Mouse (Mus musculus) brain, embryonic 14.5 days (tissue): ENCODE results near the gene Ctnnbip1. TPM values are rescaled to one million over a fixed set of nuclear protein-coding genes. Genes with fewer than 3 reads are reported as not detected.
A peak's percentile ranks its signal among the peaks of the same experiment; 100 is the strongest.

Source experiments
- DNase-seq: peaks from one replicate; pipeline ENCODE4 v3.0.0-alpha.2; 2011; ENCODE audit warnings: low read depth
- CTCF ChIP-seq: fragments of 200-500 bp; IDR thresholded peaks from 2 replicates; pipeline ENCODE4 v1.5.1; 2012; ENCODE audit warnings: inconsistent platforms, mild to moderate bottlenecking, moderate library complexity, borderline replicate concordance; ENCODE audit not compliant: insufficient read depth, insufficient read length; ENCODE audit errors: extremely low read depth
- POLR2A ChIP-seq: fragments of 200-500 bp; IDR thresholded peaks from 2 replicates; pipeline ENCODE4 v1.6.1; 2012; ENCODE audit warnings: mild to moderate bottlenecking, inconsistent platforms, borderline replicate concordance; ENCODE audit not compliant: poor library complexity, insufficient read depth, insufficient read length, severe bottlenecking; ENCODE audit errors: extremely low read depth
- polyA plus RNA-seq: library from polyadenylated mRNA; depleted of rRNA; stranded (reverse); fragments of >200 nt; gene quantifications from 2 replicates; pipeline ENCODE4 v1.2.3, GENCODE M21; 2012

Gene Ctnnbip1
- polyA plus RNA-seq, 1 experiment = 62.8 TPM

DNA sequence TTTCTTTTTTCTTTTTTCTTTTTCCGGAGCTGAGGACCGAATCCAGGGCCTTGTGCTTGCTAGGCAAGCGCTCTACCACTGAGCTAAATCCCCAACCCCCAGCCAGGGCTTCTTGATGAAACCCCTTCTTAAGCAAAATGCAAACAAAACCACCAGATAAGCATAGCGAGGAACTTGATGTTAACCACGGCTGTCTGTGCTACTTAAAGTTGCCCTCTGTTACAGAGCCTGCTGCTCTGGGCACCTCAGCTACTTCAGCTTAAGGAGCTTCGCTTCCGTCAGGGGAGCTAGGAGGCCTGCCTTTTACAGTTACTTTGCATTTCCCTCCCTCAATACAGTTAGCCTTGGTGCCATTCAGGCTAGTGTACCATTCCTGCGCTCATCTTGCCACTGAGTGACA is 19.1 kb upstream of the Ctnnbip1 start:
- TF ChIP-seq CTCF = no peak

DNA sequence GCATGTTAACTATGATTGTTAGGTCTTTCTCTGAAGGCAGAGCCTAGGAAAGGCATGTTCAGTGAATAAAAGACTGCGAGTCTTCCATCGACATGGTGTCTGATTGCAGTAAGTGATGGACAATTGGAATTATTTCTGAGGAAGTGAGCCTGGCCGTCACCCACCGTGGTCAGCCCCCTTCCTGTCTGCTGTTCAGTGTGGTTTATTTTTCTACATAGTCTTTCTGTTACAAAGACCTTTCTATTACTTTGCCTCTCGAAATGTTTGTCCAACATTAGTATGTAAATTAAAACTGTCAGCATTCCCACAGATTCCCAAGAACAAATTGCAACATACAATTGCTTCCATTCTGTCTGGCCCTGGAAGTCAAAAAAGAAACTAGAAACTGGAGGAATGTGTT is 18.2 kb upstream of the Ctnnbip1 start:
- TF ChIP-seq POLR2A = no peak
- no peak for TF ChIP-seq CTCF
- no peak for DNase-seq

More for the DNA sequence above, 19.1 kb upstream of the Ctnnbip1 start:
- DNase-seq = no peak

- TF ChIP-seq POLR2A = no peak
- no peak for TF ChIP-seq CTCF
- DNase-seq = no peak
Observed at GRCm38 (mm10) chr4:149504363-149504762, 13.7 kb upstream of the Ctnnbip1 start.

GRCm38 (mm10) chr4:149504858-149505257 is 13.2 kb upstream of the Ctnnbip1 start:
- DNase-seq = peak; percentile 85
- TF ChIP-seq POLR2A (no peak), CTCF (no peak)

DNA sequence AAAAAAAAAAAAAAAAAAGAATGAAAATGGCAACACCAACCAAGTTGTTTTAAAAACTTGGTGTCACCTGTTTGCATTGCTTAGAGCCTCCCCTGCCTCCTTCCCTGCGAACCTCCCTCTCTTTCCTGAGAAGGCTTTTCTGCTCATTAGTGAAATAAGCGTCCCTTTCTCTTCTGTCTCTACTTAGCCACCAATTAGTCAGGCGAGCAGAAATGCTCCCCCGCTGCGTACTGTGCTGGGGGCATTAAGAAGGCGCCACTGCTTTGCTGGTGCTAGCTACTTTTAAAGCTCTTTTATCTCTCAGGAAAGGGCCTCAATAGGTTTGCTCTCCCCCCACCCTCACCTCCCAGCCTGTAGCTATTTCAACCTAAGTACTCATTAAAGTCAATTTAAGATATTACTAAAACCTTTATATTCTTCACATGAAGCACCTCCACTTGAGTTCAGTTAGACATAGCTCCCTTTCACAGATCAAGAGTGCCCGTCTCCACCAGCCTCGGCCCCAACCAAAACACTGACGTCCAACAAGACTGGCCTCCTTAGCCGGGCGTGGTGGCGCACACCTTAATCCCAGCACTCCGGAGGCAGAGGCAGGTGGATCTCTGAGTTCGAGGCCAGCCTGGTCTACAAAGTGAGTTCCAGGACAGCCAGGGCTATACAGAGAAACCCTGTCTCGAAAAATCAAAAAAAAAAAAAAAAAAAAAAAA is 12.6 kb upstream of the Ctnnbip1 start:
- peak; percentile 92 for DNase-seq
- no peak for TF ChIP-seq POLR2A
- TF ChIP-seq CTCF = no peak

DNA sequence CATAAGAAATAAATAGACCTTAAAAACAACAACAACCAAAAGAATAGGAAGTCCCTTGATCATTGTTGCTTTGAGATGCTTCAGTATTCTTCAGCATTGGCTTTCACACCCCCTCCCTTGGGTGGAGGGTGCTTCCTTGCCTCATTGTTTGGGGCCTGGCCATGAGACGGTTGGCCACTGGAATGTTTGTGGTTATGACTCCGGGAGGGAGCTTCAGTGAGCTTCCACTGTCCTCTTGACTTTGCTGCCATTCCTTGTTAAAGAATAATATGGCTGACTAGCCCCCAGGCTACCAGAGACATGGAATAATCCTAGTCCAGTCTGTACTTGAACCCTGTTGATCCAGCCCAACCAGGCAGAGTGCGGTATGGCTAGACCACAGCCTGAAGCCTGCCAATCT is 11.1 kb upstream of the Ctnnbip1 start:
- no peak for DNase-seq
- TF ChIP-seq POLR2A (no peak), CTCF (no peak)

DNA sequence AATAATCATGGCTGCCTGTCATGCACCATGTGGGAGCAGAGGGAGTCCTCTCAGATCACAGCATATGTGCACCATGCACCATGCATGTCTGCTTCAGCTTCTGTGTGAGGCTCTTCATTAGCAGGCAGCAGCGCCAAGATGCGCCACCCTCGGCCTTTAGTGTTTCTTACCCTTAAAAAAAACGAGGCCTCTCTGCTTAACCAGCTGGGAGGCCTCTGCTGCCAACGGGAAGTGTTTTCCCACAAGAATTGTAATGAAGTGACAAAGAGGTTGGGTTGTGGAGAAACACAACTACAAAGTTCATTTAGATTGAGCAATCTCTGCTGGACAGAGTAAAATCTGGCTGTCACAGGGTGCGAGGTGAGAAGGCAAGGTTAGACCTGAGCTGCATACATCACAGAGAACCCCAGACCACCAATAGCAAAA is 6.8 kb upstream of the Ctnnbip1 start:
- no peak for TF ChIP-seq CTCF
- no peak for TF ChIP-seq POLR2A
- DNase-seq = peak; percentile 80

DNA sequence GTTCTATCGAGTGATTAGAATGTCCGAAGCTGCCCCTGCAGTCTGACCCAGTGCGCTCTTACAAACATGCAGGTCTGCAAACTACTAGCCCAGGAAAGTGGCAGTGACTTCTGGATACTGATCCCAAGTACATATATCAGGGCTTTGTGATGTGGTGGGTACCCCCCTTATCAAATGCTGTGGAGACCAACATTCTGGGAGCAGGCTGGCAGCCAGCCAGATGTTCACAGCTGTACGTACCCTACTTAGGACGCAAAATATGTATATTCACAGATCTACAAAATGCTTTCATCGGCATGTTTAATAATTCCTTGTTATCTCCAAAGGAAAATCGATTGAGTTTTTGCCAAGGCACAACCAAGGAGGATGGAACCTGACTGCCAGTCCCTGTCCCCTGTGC is 6.0 kb upstream of the Ctnnbip1 start:
- peak; percentile 50 for DNase-seq
- TF ChIP-seq POLR2A = no peak
- no peak for TF ChIP-seq CTCF

DNA sequence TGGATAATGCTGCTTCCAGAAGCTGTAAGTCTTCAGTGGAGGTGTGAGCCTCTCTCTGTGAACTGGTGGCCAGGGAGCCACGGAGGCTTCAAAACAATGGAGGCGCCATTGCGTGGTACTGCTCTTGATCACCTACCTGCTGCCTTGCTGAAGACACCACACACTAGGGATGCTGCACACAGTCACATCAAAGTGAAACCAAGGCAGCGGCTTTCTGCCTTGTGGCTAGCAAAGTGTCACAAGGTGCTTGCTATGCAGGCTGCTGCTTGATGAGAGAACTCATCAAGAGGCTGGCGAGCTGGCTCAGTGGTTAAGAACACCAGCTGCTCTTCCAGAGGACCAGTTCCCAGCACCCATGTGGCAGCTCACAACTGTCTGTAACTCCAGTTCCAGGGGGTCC is 2.3 kb upstream of the Ctnnbip1 start:
- no peak for DNase-seq
- TF ChIP-seq CTCF = no peak
- no peak for TF ChIP-seq POLR2A

GRCm38 (mm10) chr4:149518351-149519220 is 550 bp downstream of the Ctnnbip1 start:
- peak; percentile 27 for DNase-seq
- TF ChIP-seq POLR2A (no peak), CTCF (no peak)

GRCm38 (mm10) chr4:149521258-149521657 is 3.2 kb downstream of the Ctnnbip1 start:
- no peak for DNase-seq
- no peak for TF ChIP-seq CTCF
- TF ChIP-seq POLR2A = no peak

DNA sequence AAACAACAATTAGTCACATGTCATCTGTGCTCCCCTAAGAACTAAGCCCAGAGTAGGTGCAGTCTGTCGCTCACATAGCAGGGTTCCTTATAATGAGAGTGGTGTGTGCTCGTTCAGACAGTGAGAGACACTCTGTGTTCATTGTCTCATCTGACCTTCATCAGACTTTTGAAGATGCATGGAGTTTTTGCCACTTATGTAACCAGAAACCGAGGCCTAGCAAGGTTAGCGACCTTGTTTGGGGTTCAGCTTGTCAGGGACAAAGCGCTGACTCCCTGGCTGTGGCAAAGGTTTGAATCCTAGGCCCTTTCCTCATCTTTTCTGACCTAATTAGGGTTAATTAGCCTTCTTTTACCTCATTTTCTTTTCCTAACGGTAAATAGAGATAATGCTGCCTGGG is 5.9 kb downstream of the Ctnnbip1 start:
- DNase-seq = no peak
- TF ChIP-seq POLR2A (no peak), CTCF (no peak)

DNA sequence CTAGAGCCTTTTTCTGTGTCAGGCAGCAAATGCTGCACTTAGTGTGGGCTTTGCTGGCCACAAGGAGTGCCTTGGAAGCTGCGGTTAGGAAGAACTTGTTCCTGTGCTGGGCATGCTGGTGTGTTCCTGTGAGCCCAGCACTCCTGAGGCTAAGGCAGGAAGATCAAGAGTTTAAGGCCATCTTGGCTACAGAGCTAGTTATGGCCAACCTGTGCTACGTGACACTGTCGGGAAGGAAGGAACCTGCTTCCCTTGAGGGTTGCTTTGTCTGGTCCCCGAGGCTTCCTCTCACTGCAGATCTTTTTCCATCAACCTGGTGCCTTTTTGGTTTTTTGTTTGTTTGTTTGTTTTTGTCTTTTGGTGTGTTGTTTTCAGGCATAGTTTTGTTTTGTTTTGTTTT is 7.1 kb downstream of the Ctnnbip1 start:
- DNase-seq = no peak
- no peak for TF ChIP-seq CTCF
- TF ChIP-seq POLR2A = no peak

DNA sequence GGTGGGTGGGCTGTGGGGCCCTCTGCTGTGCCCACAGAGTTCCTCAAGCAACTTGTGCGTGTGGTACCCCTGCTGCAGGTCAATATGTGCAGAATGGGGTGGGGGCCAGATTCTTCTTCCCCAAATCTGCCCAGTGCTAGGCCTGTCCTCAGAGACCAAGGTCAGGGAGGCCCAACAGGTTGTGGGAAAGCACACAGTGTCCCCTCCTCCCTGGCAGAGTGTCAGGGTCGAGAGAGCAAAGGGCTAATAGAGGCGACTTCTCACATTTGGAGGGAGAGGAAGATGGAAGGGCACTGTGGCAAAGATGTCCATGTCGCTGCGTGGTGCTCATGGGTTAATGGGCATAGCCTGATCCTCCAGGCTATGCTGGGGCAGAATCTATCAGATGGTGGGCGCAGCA is 7.8 kb downstream of the Ctnnbip1 start:
- TF ChIP-seq POLR2A (no peak), CTCF (no peak)
- no peak for DNase-seq

DNA sequence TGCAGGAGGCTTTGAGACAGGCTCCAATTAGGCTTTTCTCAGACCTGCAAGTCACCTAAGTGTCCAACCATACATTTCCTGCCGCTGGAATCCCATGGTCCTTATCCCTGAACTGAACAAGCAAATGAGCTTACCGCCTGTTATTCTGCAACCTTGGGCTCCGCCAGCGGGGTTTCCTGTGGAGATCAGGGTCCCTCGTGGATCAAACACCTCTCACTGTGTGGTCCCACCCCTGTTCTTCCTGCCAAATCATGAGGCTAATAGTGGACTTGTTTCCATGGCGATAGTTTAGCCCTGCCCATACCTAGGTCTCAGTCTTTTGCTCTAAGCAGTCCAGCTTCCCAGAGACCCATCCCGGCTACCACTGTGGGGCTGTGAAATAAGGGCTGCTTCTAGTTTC is 8.3 kb downstream of the Ctnnbip1 start:
- DNase-seq = peak; percentile 25

More for the DNA sequence above, 8.3 kb downstream of the Ctnnbip1 start:
- TF ChIP-seq POLR2A (no peak), CTCF (no peak)
